Comparison of ENCODE assay signal across 9 mouse cellular contexts in genomic region chr1:127530849-127531580, GRCm38 (mm10).
DNase-seq lines count a peak whose midpoint lies in the region; ATAC-seq lines count a peak whose summit lies in the region.
"Had no signal": no experiment of that assay in that cellular context is flagged by ENCODE, and none has a peak within 500 bp of the region (broad histone marks: within the 10 kb centered on the region; RNA-seq: fewer than 3 reads in every experiment).

No protein-coding gene starts in this region.

- H3K4me1 ChIP-seq in neural tube, embryonic 13.5 days (replicated peaks) = peaks cover 40% of the 10 kb centered on the region

- no peaks in the 10 kb centered on the region for H3K9me3 ChIP-seq in neural tube, embryonic 13.5 days

- peak overlapping the region; percentile 82 for H3K27ac ChIP-seq in neural tube, embryonic 13.5 days (replicated peaks)

- DNase-seq in layer of hippocampus, adult 18-20 months (ENCODE audit: low spot score in 2 of 2) = peak; percentile 4 to 37
- DNase-seq in layer of hippocampus, adult 9-10 months (ENCODE audit: low spot score) = no peak
- peak; percentile 56 for DNase-seq in embryo, embryonic 9.5 days (ENCODE audit: extremely low spot score)
- DNase-seq in kidney, postnatal 4 days = peak; percentile 38 to 56
- no peak for DNase-seq in gastrocnemius, postnatal 10 days
- no peak for DNase-seq in adrenal gland, adult 18-20 months (ENCODE audit: low spot score in 2 of 2)

- peak overlapping the region; percentile 6; the same call in 1 of the 2 replicates for H3K9ac ChIP-seq in neural tube, embryonic 13.5 days

- H3K4me2 ChIP-seq in neural tube, embryonic 13.5 days = no peak overlapping the region; the same call in 1 of the 2 replicates

- H3K27me3 ChIP-seq in neural tube, embryonic 13.5 days = peaks cover 76% of the 10 kb centered on the region

- H3K36me3 ChIP-seq in neural tube, embryonic 13.5 days = no peaks in the 10 kb centered on the region

- WGBS in neural tube, embryonic 13.5 days = 15% methylated on average over 14 of the region's 14 CpGs

- no peak overlapping the region for H3K4me3 ChIP-seq in neural tube, embryonic 13.5 days
- H3K4me3 ChIP-seq: erythroblast, embryonic 14.5 days had no signal

- ATAC-seq in neural tube, embryonic 13.5 days (ENCODE audit: low read depth) = peak; percentile 94
- ATAC-seq in erythroid progenitor cell, adult 5-6 weeks (replicated peaks; ENCODE audit: low FRiP score, poor library complexity, severe bottlenecking) = no peak

Comparison
In these comparisons a context has a peak if more than half of its experiments do, and no peak if none do; other contexts are left out.
1. DNase-seq: peak in layer of hippocampus, adult 18-20 months (2 of 2), embryo, embryonic 9.5 days (single experiment) and kidney, postnatal 4 days (2 of 2); none in layer of hippocampus, adult 9-10 months (single experiment), gastrocnemius, postnatal 10 days (single experiment) and adrenal gland, adult 18-20 months (0 of 2).